Mouse (Mus musculus) megakaryocyte, embryonic 14.5 days (primary cell): ENCODE results near the gene Kifc1. TPM values are rescaled to one million over a fixed set of nuclear protein-coding genes. Genes with fewer than 3 reads are reported as not detected.
"Not testable (repeated sequence)": the region's sequence is repeated elsewhere in the genome, so short reads cannot be mapped to it uniquely, and the experiment has no call there.

Source experiments
- H3K27me3 ChIP-seq: replicated peaks from 2 replicates; pipeline ENCODE3; 2012; ENCODE audit warnings: inconsistent platforms
- H3K36me3 ChIP-seq: replicated peaks from 2 replicates; pipeline ENCODE3; 2012; ENCODE audit warnings: low read length, inconsistent platforms, mixed read lengths
- H3K4me1 ChIP-seq: 2 replicates; pipeline ENCODE4 v1.6.1; 2012; ENCODE audit warnings: inconsistent platforms
- H3K4me3 ChIP-seq: replicated peaks from 2 replicates; pipeline ENCODE3; 2012; ENCODE audit warnings: moderate library complexity, mild to moderate bottlenecking, inconsistent platforms
- H3K9me3 ChIP-seq: 2 replicates; pipeline ENCODE4 v1.6.1; 2012; ENCODE audit warnings: inconsistent platforms
- FLI1 ChIP-seq: IDR thresholded peaks from 2 replicates; pipeline ENCODE4 v1.6.1; 2012; ENCODE audit warnings: low read length, inconsistent platforms, mixed read lengths
- GATA1 ChIP-seq: IDR thresholded peaks from 3 replicates; pipeline ENCODE4 v1.6.1; 2012; ENCODE audit warnings: mixed read lengths, low read length, inconsistent platforms, borderline replicate concordance
- polyA plus RNA-seq: library from polyadenylated mRNA; stranded (reverse); fragments of >175 nt; gene quantifications from 2 replicates; pipeline ENCODE4 v1.2.3, GENCODE M21; 2012; ENCODE audit warnings: low replicate concordance; ENCODE audit not compliant: insufficient read depth

Gene Kifc1
- polyA plus RNA-seq, 1 experiment, result 31.7 TPM

DNA sequence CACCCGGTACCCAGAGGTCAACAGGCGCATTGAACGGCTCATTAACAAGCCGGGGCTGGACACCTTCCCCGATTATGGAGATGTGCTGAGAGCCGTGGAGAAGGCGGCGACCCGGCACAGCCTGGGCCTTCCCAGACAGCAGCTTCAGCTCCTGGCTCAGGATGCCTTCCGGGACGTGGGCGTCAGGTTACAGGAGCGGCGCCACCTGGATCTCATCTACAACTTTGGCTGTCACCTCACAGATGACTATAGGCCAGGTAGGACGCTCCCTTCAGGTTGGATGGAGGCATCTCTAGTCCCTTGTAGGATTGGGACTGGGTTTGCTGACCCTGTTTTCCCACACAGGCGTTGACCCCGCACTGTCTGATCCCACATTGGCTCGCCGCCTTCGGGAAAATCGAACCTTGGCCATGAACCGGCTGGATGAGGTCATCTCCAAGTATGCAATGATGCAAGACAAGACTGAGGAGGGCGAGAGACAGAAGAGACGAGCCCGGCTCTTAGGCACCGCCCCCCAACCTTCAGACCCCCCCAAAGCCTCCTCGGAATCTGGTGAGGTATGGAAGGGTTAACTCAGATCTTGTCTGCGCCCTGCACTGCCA, 21.5 kb upstream of the Kifc1 start:
- H3K36me3 ChIP-seq, result peaks cover 50% of the 10 kb centered on the region
- H3K4me1 ChIP-seq, result peaks cover 78% of the 10 kb centered on the region
- peak overlapping the region; percentile 10 for H3K4me3 ChIP-seq
- TF ChIP-seq FLI1 (no peak), GATA1 (no peak)
- no peaks in the 10 kb centered on the region for H3K27me3 ChIP-seq
- H3K9me3 ChIP-seq, result no peaks in the 10 kb centered on the region

- Histone ChIP-seq H3K4me3 (peak overlapping the region; percentile 10), H3K4me1 (peaks cover 76% of the 10 kb centered on the region), H3K36me3 (peaks cover 47% of the 10 kb centered on the region), H3K27me3 (no peaks in the 10 kb centered on the region), H3K9me3 (no peaks in the 10 kb centered on the region)
- TF ChIP-seq FLI1 (no peak), GATA1 (no peak)
Measured at GRCm38 (mm10) chr17:33911052-33911812, 20.8 kb upstream of the Kifc1 start.

GRCm38 (mm10) chr17:33910346-33911051, 20.0 kb upstream of the Kifc1 start:
- Histone ChIP-seq H3K9me3 (no peaks in the 10 kb centered on the region), H3K4me1 (peaks cover 75% of the 10 kb centered on the region), H3K4me3 (peak overlapping the region; percentile 92), H3K27me3 (no peaks in the 10 kb centered on the region), H3K36me3 (peaks cover 47% of the 10 kb centered on the region)
- no peak for TF ChIP-seq GATA1
- TF ChIP-seq FLI1, result no peak

DNA sequence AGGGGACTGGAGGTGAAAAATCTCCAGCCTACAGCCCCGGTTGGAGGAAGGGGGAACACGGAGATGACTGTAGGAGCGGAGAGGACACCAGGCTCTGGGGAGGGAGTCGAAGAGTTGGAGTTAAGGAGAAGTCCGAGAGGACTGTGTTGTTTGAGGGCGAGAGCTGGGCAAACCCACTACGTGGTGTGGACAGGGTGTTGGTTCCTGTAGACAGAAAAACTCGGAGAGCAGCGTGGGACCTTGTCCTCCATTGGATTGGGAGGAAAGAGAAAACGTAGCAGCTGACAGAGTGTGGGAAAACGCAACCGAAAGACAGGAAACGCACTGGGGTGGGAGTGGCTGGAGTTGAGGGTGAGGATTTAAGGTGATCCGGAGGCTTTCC, 19.4 kb upstream of the Kifc1 start:
- Histone ChIP-seq H3K4me1 (peaks cover 68% of the 10 kb centered on the region), H3K36me3 (peaks cover 43% of the 10 kb centered on the region), H3K9me3 (no peaks in the 10 kb centered on the region), H3K27me3 (no peaks in the 10 kb centered on the region), H3K4me3 (peak overlapping the region; percentile 92)
- TF ChIP-seq FLI1 (no peak), GATA1 (no peak)

- peaks cover 37% of the 10 kb centered on the region for H3K36me3 ChIP-seq
- no peaks in the 10 kb centered on the region for H3K9me3 ChIP-seq
- peaks cover 63% of the 10 kb centered on the region for H3K4me1 ChIP-seq
- H3K4me3 ChIP-seq, result peak within 1 kb of the TSS; percentile 92
- TF ChIP-seq GATA1, result no peak
- TF ChIP-seq FLI1, result peak; percentile 93; the same call in 1 of the 2 replicates
- H3K27me3 ChIP-seq, result no peaks in the 10 kb centered on the region
Measured at GRCm38 (mm10) chr17:33909077-33909868, 18.8 kb upstream of the Kifc1 start, which contains the start of gene Daxx. Daxx (plus strand) TSS chr17:33909414.

GRCm38 (mm10) chr17:33908331-33909076, 18.0 kb upstream of the Kifc1 start:
- peaks cover 60% of the 10 kb centered on the region for H3K4me1 ChIP-seq
- H3K4me3 ChIP-seq, result peak overlapping the region; percentile 92
- peaks cover 30% of the 10 kb centered on the region for H3K36me3 ChIP-seq
- H3K9me3 ChIP-seq, result no peaks in the 10 kb centered on the region
- TF ChIP-seq GATA1, result no peak
- TF ChIP-seq FLI1, result no peak
- no peaks in the 10 kb centered on the region for H3K27me3 ChIP-seq

GRCm38 (mm10) chr17:33904835-33905234, 14.4 kb upstream of the Kifc1 start, which contains the start of gene Platr17:
Platr17 (plus strand) TSS chr17:33905135.
- not testable (repeated sequence) for H3K4me3 ChIP-seq, H3K27me3 ChIP-seq, H3K9me3 ChIP-seq, H3K36me3 ChIP-seq
- H3K4me1 ChIP-seq, result peaks cover 44% of the 10 kb centered on the region

DNA sequence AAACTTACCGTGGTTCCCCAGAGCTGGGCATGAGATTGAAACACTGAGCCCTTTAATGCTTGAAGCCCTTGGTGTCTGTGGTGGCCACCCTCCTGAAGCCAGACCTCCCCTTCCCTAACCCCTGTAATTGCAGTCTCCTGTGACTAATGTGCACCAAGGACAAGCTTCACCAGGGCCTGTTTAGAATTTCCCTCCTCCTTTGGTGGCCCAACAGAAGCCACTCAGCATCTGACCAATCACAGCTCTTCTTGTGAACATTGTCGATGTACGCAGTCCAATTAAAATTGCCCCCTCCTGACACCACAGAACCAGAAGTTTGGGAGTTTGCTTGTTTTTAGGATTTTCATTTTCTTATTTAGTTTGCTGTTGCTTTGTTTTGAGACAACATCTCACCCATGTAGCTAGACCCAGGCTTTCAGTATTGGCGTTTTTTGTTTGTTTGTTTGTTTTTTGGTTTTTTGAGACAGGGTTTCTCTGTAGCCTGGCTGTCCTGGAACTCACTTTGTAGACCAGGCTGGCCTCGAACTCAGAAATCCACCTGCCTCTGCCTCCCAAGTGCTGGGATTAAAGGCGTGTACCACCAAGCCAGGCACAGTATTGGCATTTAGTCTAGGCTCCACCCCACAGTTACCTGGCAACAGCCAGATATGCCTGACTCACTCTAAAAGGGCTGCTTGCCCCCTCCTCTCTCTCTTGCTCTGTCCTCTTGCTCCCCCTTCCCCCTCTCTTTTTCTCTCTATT, 13.6 kb upstream of the Kifc1 start:
- H3K9me3 ChIP-seq, H3K4me3 ChIP-seq, H3K27me3 ChIP-seq, H3K36me3 ChIP-seq: not testable (repeated sequence)
- H3K4me1 ChIP-seq, result peaks cover 45% of the 10 kb centered on the region

DNA sequence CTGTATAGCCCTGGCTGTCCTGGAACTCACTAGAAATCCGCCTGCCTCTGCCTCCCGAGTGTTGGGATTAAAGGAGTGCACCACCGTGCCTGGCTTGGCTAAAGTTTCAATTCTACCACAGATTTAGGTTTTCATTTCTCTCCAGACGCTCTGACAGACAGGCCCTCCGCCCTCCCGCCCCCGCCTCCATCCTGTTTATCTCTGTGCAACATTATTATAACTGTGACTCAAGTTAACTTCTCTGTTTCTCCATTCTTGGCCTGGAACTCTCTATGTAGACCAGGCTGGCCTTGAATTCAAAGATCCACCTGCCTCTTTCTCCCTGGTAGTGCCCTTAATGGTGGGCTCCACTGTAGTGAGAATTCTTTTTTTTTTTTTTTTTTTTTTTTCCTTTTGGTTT, 12.0 kb upstream of the Kifc1 start:
- no peaks in the 10 kb centered on the region for H3K27me3 ChIP-seq
- peaks cover 37% of the 10 kb centered on the region for H3K4me1 ChIP-seq
- no peaks in the 10 kb centered on the region for H3K9me3 ChIP-seq
- H3K4me3 ChIP-seq, result no peak overlapping the region
- H3K36me3 ChIP-seq, result no peaks in the 10 kb centered on the region
- TF ChIP-seq GATA1 (no peak), FLI1 (no peak)
